Mouse (Mus musculus) forebrain, embryonic 11.5 days (tissue): ENCODE measurements at regions not wholly inside any gene's neighbourhood (a gene's known extent, or its start where the extent isn't known, plus 50 kb on each side); places are given as distances from the start of the nearest gene placed in this dataset.

Experiments
- ATAC-seq: fragments of 200-750 bp; cut with Nextera tagmentation; replicated peaks from 2 replicates; pipeline ENCODE4 v1.8.0; 2017; ENCODE audit warnings: moderate TSS enrichment; ENCODE audit not compliant: low FRiP score
- DNase-seq: peaks from one replicate; pipeline ENCODE4 v3.0.0-alpha.2; 2017; ENCODE audit warnings: low spot score
- H3K27ac ChIP-seq: fragments of 300-500 bp; sonication (generic); 2 replicates; pipeline ENCODE4 v1.5.1; 2014; ENCODE audit warnings: low read depth, low read length
- H3K27me3 ChIP-seq: fragments of 300-500 bp; sonication (generic); 2 replicates; pipeline ENCODE4 v1.6.1; 2014; ENCODE audit warnings: mild to moderate bottlenecking, low read length, mixed read lengths; ENCODE audit not compliant: control insufficient read depth, insufficient read depth
- H3K36me3 ChIP-seq: fragments of 300-500 bp; sonication (generic); 2 replicates; pipeline ENCODE4 v1.6.1; 2014; ENCODE audit warnings: mild to moderate bottlenecking, low read length, moderate library complexity, mixed read lengths; ENCODE audit not compliant: control insufficient read depth, insufficient read depth
- H3K4me1 ChIP-seq: fragments of 300-500 bp; sonication (generic); replicated peaks from 2 replicates; pipeline ENCODE4 v1.6.1; 2014; ENCODE audit warnings: low read length, mixed read lengths; ENCODE audit not compliant: control insufficient read depth, insufficient read depth
- H3K4me2 ChIP-seq: fragments of 300-500 bp; sonication (generic); 2 replicates; pipeline ENCODE4 v1.6.1; 2014; ENCODE audit warnings: low read depth, mild to moderate bottlenecking, low read length, moderate library complexity, mixed read lengths; ENCODE audit not compliant: severe bottlenecking
- H3K4me3 ChIP-seq: fragments of 300-500 bp; sonication (generic); 2 replicates; pipeline ENCODE4 v1.5.1; 2014; ENCODE audit warnings: low read depth, low read length
- H3K9ac ChIP-seq: fragments of 300-500 bp; sonication (generic); 2 replicates; pipeline ENCODE4 v1.6.1; 2014; ENCODE audit warnings: low read length
- H3K9me3 ChIP-seq: fragments of 300-500 bp; sonication (generic); 2 replicates; pipeline ENCODE4 v1.6.1; 2016; ENCODE audit warnings: low read length, mixed read lengths; ENCODE audit not compliant: control insufficient read depth
- WGBS: fragments of 180-500 bp; shearing (Covaris S2); extraction: QIAGEN DNeasy Blood & Tissue Kit; methylation state at CpG from one replicate; pipeline ENCODE4 v1.1.7; 2014; 5-methylcytosine and 5-hydroxymethylcytosine counted together

DNA sequence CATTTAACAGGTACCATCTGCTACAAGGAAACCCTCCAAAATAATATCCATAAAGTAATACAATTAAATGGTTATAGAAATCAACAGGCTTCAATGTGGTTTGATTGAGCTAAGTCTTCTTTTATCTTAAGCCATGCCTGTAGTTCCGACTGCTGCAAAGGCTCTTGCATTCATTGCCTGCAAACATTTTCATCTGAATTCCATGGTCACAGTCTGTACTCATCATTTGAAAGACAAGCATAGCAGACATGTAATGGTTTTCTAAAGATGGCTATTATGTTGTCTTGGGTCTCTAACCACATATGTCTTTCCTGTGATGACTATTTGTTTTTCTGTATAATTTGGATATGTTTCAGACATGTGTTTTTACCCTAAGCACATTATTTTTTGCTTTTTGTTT, 677.9 kb downstream of the Hace1 start:
- Histone ChIP-seq H3K4me3 (no peak overlapping the region), H3K4me2 (no peak overlapping the region), H3K27me3 (no peaks in the 10 kb centered on the region), H3K36me3 (no peaks in the 10 kb centered on the region), H3K9me3 (no peaks in the 10 kb centered on the region), H3K9ac (no peak overlapping the region), H3K4me1 (no peaks in the 10 kb centered on the region), H3K27ac (no peak overlapping the region)
- no peak for DNase-seq
- 88% methylated on average over 1 of the region's 1 CpGs for WGBS
- ATAC-seq, result no peak

DNA sequence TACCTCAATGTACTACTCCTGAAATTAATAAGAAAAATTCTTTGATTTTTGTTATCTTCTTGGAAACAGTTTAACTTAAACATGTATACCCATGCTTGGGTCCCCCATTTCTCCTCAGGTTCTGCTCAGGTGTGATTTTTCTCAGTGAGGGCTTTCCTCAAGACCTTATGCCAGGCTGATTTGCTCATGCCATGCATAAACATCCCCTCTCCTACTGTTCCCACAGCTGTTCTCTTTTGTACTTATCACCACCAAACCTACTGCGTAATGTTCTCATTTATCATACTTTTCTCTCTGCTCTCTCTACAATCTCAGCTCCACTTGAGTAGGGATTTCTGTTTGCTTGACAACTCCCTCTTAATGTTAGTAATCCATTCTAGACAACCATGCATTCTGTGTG, 692.1 kb downstream of the Hace1 start:
- H3K4me2 ChIP-seq, result no peak overlapping the region
- H3K4me1 ChIP-seq, result no peaks in the 10 kb centered on the region
- no peaks in the 10 kb centered on the region for H3K27me3 ChIP-seq
- 97% methylated on average over 1 of the region's 1 CpGs for WGBS
- H3K4me3 ChIP-seq, result no peak overlapping the region
- no peak overlapping the region for H3K27ac ChIP-seq
- ATAC-seq, result no peak
- H3K36me3 ChIP-seq, result no peaks in the 10 kb centered on the region
- no peaks in the 10 kb centered on the region for H3K9me3 ChIP-seq
- no peak overlapping the region for H3K9ac ChIP-seq
- no peak for DNase-seq

DNA sequence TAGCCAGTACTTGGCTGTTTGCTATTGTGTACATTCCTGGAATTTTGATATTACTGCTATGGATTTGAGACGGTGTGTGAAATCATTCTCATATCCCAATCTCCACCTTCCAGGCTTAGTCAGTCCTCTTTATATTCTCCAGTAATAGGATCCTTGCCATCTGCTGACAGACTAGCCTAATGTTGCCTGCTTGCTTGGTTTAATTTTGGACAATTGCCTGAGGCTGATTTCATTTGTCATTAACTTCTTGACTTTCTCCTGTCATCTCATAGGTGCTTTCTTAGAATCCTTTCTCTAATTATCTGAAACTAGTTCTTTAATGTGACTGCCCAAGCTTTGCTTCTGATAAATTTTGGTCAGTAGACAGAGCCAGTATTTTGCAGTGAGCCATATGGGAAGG, 696.2 kb downstream of the Hace1 start:
- Histone ChIP-seq H3K4me1 (no peaks in the 10 kb centered on the region), H3K27ac (no peak overlapping the region), H3K36me3 (no peaks in the 10 kb centered on the region), H3K9ac (no peak overlapping the region), H3K4me2 (no peak overlapping the region), H3K9me3 (no peaks in the 10 kb centered on the region), H3K27me3 (no peaks in the 10 kb centered on the region), H3K4me3 (no peak overlapping the region)
- ATAC-seq, result no peak
- no peak for DNase-seq
- WGBS, result 92% methylated on average over 1 of the region's 1 CpGs

DNA sequence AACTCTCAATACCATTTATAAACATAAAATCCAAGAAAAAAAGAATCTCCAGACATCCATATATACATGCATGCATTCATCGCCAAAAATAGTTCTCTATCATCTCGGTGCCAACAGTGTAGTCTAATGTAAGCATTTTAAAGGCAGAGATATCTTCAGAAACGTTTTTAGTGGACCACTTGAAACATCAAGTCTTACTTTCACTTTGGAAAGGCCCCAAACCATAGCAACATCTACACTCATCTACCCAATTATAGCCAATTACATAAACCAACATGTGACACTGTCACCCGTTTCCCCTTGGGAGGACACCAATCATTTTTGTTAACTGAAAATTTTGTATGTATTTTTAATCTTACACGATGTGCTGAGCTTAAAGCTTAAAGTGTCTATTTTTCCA, 716.7 kb downstream of the Hace1 start:
- ATAC-seq (no peak), DNase-seq (no peak)
- Histone ChIP-seq H3K27ac (no peak overlapping the region), H3K27me3 (no peaks in the 10 kb centered on the region), H3K4me3 (no peak overlapping the region), H3K4me2 (no peak overlapping the region), H3K36me3 (no peaks in the 10 kb centered on the region), H3K4me1 (no peaks in the 10 kb centered on the region), H3K9ac (no peak overlapping the region), H3K9me3 (no peaks in the 10 kb centered on the region)
- WGBS, result 85% methylated on average over 5 of the region's 5 CpGs

DNA sequence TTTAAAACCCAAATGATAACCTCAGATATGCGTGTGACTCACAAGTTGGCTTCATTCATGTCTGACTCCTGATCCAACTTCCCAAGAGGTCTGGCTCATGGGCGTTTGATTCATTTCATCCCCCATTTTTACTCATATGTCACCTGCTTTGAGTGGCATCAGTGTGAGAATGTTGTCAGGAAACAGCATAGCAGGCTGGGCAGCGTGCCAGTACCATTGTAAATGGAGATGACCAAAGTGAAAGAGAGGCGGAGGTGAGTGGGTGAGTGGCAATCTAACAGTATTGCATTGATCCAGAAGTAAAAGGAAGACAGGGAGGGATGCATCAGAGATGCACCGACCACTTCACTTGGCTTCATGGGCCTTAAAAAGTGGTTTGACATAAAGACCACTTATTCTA, 720.7 kb downstream of the Hace1 start:
- no peaks in the 10 kb centered on the region for H3K4me1 ChIP-seq
- H3K36me3 ChIP-seq, result no peaks in the 10 kb centered on the region
- H3K4me3 ChIP-seq, result no peak overlapping the region
- H3K27me3 ChIP-seq, result no peaks in the 10 kb centered on the region
- no peak overlapping the region for H3K9ac ChIP-seq
- ATAC-seq (no peak), DNase-seq (no peak)
- H3K4me2 ChIP-seq, result no peak overlapping the region
- no peaks in the 10 kb centered on the region for H3K9me3 ChIP-seq
- H3K27ac ChIP-seq, result no peak overlapping the region
- WGBS, result 77% methylated on average over 5 of the region's 5 CpGs

DNA sequence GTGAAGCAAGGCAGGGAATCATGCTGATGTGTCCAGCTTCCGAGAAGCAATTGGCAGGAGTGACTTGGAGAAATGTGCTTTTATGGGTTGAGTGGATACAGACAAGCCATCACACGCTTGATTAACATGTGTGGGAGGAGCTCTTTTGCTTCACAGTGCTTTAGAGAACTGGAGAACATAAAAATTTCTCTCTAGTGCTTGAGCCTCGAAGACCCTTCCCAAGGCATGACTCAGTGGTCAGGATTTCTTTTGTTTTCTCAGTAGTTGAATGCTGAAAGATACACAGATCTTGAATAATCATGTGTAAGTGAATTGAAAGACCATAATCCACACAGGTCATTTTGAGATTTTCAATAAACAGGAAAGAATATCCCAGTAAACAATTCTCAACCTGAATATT, 721.9 kb downstream of the Hace1 start:
- Histone ChIP-seq H3K4me3 (no peak overlapping the region), H3K36me3 (no peaks in the 10 kb centered on the region), H3K4me2 (no peak overlapping the region), H3K27me3 (no peaks in the 10 kb centered on the region), H3K9ac (no peak overlapping the region), H3K9me3 (no peaks in the 10 kb centered on the region), H3K27ac (no peak overlapping the region), H3K4me1 (no peaks in the 10 kb centered on the region)
- 59% methylated on average over 3 of the region's 3 CpGs for WGBS
- ATAC-seq (no peak), DNase-seq (no peak)

DNA sequence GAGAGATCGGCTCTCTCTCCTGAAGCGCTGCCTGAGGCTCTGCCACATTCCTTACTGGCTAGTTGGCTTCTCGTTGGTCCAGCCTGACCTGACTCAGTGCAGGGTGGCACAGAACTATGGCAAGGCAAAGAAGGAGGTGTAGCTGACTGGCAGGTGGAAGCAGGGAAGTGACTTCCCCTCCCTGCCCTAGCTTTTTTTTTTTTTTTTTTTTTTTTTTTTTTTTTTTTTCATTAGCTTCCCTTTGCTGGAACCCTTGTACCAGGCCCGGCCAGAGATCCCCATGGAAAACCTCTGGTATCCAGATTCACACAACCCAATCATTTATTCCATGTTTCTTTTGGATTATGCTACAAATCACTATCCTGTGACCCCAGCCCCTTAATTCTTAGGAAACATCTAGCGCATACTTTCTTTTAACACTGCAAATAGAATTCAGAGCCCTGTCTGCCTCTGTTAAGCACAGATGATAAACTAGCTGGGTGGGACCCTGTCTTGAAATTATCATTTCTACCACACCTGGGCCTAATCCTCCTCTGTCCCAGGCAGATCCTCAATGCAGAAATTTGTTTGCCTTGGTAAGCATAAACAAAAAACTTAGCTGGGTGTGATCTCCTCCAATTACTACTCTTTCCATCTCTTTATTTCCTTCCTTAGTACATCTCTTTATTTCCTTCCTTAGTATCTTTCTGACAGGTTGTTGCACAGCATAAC, 742.9 kb downstream of the Hace1 start:
- Histone ChIP-seq H3K36me3 (no peaks in the 10 kb centered on the region), H3K4me1 (no peaks in the 10 kb centered on the region), H3K27ac (no peak overlapping the region), H3K9me3 (no peaks in the 10 kb centered on the region), H3K4me2 (no peak overlapping the region), H3K4me3 (no peak overlapping the region), H3K9ac (no peak overlapping the region), H3K27me3 (no peaks in the 10 kb centered on the region)
- DNase-seq (no peak), ATAC-seq (no peak)
- 87% methylated on average over 5 of the region's 5 CpGs for WGBS

DNA sequence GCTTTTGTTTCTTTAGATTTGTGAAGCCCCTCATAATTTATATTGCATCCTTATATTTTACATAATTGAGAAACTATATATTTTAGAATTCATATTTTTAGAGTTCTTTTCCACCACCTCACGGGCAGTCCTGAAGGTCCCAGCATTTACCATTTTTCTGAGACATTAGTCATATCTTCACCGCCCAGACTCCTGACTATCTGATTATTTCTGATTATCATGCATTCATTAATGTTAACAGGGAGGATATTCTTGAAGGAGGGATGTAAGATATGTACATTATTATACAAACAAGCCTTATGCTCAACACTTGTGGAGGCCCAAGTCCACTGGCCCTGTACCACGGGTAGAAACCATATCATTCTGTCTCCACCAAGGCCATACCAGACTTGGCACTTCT, 743.4 kb downstream of the Hace1 start:
- Histone ChIP-seq H3K4me3 (no peak overlapping the region), H3K9me3 (no peaks in the 10 kb centered on the region), H3K9ac (no peak overlapping the region), H3K27me3 (no peaks in the 10 kb centered on the region), H3K36me3 (no peaks in the 10 kb centered on the region), H3K4me2 (no peak overlapping the region), H3K4me1 (no peaks in the 10 kb centered on the region), H3K27ac (no peak overlapping the region)
- DNase-seq, result no peak
- ATAC-seq, result no peak
- 92% methylated on average over 3 of the region's 3 CpGs for WGBS

DNA sequence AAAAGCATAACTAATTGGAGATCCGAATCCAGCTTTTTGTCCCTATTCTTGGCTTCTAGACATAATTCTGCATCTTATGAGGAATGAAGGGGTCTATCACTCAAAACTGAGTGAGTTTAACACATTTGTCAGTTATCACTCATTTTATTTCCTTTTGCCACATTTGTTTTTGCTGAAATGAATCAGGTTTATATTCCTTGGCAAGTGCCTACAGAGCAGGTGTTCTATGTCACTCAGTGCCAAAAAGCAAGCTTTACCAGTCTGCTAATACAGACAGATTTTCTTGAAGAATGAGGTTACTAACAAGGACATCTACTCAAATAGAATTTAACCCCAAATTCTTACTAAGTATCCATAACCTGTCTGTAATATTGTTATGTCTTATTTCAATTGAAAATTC, 751.4 kb downstream of the Hace1 start:
- Histone ChIP-seq H3K9me3 (no peaks in the 10 kb centered on the region), H3K27ac (no peak overlapping the region), H3K36me3 (no peaks in the 10 kb centered on the region), H3K4me1 (no peaks in the 10 kb centered on the region), H3K4me2 (no peak overlapping the region), H3K4me3 (no peak overlapping the region), H3K9ac (no peak overlapping the region), H3K27me3 (no peaks in the 10 kb centered on the region)
- 88% methylated on average over 1 of the region's 1 CpGs for WGBS
- ATAC-seq, result no peak
- DNase-seq, result no peak
